Mouse (Mus musculus) retina, adult 2 months (tissue): ENCODE measurements at regions not wholly inside any gene's neighbourhood (a gene's known extent, or its start where the extent isn't known, plus 50 kb on each side); places are given as distances from the start of the nearest gene placed in this dataset.
"Not testable (repeated sequence)": the region's sequence is repeated elsewhere in the genome, so short reads cannot be mapped to it uniquely, and the experiment has no call there.

Experiments
- DNase-seq: peaks from one replicate; pipeline ENCODE4 v3.0.0-alpha.2; 2012; ENCODE audit warnings: low read depth, low spot score

DNA sequence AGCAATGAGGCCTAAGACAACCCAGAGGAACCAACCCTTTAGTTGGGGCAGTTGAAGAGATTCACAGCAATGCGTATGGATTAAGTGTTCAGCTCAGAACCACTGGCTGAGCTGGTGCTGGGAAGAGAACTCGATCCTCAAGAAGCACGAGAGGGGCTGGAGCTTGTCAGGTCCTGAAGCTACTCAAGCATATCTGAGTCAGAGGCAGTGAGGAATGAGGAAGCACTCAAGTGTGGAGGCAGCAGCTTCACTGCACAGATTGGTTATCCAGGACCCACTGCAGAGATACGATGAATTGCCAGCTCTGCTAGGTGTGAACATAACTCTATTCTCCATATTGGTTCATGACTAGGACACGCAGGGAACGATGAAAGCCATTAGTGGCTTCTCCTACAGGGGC is 239.7 kb downstream of the Tpbg start:
- no peak for DNase-seq

GRCm38 (mm10) chr9:86092998-86093397 is 250.8 kb downstream of the Tpbg start:
- no peak for DNase-seq

DNA sequence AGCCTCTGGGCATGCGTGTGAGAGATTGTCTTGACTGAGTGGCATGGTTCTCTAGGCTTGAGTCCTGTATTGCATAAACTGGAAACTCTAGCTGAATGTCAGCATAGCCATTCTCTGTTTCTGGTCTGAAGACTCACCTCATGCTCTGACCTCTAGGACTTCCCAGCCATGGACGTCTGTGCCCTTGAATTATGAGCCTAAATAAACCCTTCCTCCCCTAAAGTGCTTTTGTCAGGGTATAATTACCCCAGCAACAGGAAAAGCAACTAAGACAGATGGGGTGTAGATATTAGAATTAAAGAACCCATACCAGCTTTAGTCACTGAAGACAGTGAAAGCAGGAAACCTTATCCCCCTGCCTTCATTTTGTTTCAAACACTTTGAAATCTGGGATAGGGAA is 253.3 kb downstream of the Tpbg start:
- DNase-seq, result no peak

DNA sequence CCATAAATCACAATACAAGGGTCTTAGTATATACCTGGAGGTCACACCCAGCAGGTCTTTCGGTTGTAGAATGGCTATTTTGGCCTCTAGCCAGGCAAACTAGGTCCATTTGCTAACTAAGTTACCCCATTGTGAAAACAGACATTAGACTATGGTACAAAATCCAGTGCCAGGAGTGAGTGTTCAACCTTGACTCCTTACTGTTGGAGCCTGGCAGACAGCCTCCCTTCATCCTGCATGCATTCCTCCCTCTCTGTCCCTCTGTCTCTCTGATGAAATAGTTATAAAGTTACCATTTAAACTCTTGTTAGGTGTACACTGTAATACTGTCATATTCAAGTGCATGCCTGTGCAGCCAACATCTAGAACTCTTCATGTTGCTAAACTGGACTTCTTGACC is 254.1 kb downstream of the Tpbg start:
- no peak for DNase-seq

DNA sequence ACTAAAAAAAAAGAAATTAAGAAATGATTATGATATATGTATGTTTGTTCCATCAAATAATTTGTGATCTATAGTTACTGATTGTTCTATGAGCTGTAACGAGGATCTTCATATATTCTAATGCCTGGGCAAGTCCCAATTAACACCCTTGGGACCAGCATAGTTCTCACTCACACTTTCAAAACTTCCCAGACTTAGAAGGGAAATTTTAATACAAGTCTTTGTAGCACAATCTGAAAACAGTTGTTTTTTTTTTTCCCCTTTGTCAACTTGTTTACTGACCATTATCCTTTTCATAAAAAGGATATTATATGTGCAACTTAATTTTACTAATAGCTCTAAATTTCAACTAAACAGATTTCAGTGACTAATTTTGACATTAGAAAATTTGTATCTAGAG is 257.1 kb downstream of the Tpbg start:
- no peak for DNase-seq

- no peak for DNase-seq
Measured at GRCm38 (mm10) chr9:86101360-86102086, 259.3 kb downstream of the Tpbg start.

DNA sequence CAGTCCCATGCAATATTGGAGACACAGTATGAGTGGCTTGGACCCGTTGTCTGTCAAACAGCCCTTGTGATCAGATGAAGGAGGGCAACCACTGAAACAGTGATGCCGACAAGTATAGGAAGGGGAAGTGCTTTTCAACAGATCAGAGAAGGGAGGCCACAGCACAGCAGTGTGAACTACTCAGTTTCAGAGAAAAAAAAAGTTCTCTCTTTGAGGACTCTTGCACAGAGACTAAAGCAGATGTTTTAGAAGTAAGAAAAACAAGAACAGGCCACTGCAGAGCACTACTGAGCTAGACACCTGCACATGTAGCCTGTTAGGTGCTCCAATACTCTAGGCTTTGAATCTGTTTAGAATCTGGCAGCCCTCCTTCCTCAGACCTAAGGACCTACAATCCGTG is 261.4 kb downstream of the Tpbg start:
- DNase-seq, result no peak

DNA sequence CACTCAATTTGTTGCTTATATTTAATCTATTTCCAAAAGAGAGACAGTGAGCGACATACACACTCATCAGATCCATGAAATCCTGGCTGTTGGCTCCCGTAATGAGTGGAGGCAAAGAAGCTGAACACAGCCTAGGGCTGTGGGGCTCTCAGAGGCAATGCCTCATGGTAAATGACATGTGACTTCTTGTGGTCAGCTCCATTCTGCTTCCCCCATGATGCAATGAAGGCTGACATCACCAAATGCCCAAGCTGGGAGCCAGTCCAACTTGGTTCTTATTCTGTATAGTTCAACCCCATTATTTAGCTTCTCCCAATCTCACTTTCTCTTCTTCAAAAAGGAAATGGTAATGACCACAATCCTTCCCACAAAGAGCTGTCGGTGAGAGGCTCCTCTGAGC is 262.5 kb downstream of the Tpbg start:
- no peak for DNase-seq

- no peak for DNase-seq
Measured at GRCm38 (mm10) chr9:86105851-86106250, 263.7 kb downstream of the Tpbg start.

DNA sequence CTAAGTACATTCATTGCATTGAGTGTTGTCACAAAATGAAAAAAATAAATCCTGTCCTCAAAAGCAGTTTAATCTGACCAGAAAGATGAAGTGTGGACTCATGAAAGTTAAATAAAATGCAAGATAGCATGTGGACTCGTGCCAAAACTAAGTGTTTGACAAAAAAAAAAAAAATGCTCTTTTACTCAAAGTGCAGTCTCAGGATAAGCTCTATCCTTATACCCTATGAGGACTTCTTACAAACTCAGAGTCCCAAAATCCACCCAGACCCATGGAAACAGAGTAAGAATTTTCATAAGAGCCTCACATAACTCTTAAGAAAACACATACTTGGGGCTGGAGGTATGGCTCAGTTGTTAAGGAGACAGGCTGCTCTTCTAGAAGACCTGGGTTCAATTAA is 267.7 kb downstream of the Tpbg start:
- DNase-seq, result no peak

GRCm38 (mm10) chr9:86119370-86119769 is 277.2 kb downstream of the Tpbg start:
- DNase-seq, result no peak

- not testable (repeated sequence) for DNase-seq
Measured at GRCm38 (mm10) chr9:86135617-86136016, 293.4 kb downstream of the Tpbg start.

DNA sequence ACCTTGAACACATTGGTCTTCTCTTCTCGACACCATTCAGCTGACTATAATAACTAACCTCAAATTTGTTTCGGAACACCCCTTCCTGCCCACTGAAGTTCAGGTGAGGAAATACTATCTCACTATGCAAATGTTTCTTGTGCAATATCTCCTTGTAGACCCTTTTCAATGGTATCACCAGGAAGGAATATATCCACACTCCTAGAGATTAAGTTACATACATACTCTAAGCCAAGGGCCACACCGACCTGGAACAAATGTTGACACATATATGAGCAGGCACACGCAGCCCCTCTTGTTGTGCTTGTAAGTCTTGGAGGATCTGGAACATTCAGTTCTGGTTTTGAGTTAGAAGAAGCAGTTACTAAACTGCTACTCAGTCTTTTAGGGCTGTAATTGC is 303.7 kb downstream of the Tpbg start:
- no peak for DNase-seq

GRCm38 (mm10) chr9:86160316-86160715 is 304.4 kb downstream of the Ube2cbp start:
- no peak for DNase-seq

GRCm38 (mm10) chr9:86166362-86167067 is 298.2 kb downstream of the Ube2cbp start:
- DNase-seq, result no peak

DNA sequence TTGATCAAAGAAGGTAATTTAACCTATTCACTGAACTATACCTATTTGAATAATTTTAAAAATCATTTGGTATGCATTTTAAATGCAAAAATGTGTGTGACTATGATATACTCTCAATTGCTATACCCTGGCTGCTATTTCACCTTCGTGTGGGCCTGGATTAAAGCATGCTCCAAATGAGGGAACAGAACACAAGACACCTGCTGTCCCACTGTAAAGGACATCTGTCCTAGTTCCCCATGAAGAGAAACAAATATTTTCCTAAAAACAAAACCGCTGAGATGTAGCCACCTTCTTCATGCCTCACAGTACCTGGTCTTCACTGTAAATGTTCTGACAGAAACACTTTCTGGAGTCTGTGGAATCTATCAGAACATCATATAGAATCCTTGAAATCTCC is 294.0 kb downstream of the Ube2cbp start:
- DNase-seq, result no peak

DNA sequence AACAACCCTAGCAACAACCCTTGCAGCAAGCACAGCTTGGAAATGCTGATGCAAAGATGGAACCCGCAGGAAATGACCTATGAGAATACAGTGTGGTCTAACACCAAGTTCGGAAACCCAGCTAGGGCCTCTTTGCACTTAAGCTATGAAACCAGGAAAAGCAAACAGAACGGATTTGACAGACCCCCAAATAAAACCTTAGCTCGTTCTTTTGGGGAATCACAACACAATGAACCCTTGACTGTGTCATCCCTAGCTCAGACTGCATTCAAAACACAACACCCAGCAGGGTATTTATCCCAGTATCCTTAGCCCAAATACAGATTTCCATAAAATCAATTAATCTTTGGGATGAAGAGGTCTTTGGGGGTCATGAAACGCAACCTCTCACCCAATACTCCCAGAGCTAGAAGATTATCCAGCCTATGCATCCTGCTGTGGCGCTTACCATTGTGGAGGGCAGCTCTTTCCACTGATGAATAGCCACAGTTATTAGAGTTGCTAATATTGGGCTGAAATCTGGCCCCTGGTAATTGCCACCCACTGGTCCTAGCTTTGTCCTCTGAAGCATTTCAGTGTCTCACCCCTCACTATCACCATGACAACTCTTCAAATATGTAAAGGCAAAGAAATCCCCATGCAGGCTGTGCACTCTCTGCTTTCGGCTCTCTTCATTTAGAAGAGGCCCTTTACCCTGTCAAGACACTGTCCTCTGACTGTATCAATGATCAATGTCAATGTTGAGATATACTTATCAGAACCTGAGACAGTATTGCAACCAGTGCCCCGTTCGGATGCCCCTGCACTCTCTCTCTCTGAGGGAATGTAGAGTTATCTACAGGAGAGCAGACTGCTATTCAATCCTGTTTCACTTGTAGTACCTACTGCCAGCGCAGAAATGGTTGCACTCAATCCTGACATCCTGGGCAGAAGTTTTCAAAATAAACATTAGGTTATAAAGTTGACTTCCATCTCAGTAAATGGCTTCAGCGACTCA is 277.7 kb downstream of the Ube2cbp start:
- DNase-seq, result no peak

DNA sequence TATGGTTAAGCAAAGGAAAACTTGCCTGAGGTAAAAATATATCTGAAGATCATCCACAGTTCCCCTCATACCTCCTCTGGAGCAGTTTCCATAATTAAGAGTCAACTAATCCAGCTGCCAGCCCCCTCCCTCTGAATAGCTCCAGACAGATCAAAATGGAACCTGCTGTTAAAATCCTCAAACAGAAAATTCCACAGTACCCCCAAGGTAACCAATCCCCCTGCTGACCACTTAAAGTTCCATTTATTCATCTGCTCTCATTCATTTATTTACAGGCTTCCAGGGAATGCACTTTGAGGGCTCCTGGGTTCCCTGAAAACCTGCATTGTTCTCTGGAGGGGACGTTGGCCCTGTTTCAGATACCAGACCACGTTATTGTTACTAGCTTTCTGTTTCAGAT is 275.9 kb downstream of the Ube2cbp start:
- DNase-seq, result no peak

DNA sequence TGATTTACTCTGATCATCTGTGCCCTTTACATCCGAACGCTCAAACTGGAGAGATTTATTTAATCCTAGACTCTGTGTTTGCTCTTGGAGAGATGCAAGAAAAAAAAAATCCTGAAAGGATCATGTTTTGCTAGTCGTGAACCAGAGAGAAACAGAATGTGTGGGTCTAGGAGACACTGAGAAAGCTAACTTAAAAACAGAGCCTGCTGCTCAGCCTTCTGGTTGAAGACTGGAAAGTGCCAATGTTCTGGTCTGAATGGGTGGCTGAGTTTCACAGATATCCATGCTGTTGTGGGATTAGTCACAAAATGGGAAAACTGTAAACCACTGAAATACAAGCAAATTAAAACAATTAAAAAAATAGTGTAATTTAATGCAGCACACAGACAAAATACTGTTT is 259.7 kb downstream of the Ube2cbp start:
- DNase-seq, result no peak

- no peak for DNase-seq
Measured at GRCm38 (mm10) chr9:86208334-86208925, 256.3 kb downstream of the Ube2cbp start.

DNA sequence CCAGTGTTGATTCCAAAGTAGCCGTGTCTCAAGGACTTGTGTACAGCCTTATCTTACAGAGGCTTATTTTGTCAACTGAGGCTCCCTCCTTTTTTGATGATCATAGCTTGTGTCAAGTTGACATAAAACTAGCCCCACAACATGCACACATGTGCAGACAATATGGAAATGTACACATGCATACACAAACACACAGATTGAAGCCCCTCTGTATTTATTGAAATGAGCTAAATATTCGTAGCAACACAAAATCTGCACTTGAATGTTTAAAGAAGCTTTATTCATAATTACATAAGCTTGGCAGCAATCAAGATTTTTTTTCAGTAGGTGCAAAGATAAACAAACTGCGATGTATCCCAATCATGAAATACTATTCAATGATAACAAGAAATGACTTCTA is 253.5 kb downstream of the Ube2cbp start:
- no peak for DNase-seq

DNA sequence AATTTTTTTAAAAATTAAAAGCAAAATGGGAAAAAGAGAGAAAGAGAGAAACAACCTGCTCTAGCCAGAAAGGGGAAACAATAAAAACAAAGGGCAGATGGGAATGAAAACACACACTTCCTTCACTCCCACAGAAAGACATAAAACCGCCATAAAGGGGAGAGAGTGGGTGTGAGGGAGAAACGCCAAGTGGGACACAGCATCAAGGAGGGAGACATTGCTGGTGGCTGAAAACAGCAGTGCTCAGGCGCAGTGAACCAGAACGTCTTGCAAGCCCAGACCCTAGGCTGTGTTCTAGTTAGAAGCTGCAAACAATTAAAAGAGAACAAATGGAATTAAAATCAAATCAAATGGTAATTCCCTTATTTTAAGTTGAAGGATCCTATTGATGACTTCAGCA is 245.1 kb downstream of the Ube2cbp start:
- DNase-seq, result no peak
